Mouse (Mus musculus): ENCODE data around the gene Cacna1s. TPM values are rescaled to one million over a fixed set of nuclear protein-coding genes. Genes with fewer than 3 reads are reported as not detected.
A peak's percentile ranks its signal among the peaks of the same experiment; 100 is the strongest.

Gene Cacna1s
- total RNA-seq, 2 experiments from 2014 or later: 0.94 to 1.2 TPM

DNA sequence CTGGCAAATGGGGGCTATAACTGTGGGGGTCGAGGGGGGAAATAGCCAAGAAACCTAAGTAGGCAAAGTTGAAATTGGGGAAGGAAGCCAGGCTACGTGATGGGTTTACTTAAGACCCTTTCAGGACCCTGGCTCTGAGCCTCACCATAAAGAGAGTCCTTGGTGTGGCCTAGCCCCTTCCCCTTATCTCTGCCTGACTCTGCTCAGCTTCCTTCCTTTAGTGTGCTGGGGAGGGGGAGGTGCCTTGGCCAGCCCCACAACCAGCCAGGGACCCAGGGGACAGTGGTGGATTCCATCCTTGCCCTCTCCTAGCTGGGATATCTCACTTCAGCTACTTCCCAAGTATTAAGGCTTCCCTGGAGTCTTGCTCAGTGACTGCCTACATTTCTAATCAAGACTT is 82.0 kb downstream of the Cacna1s start:
- DNase-seq: no peak
- intact Hi-C loops (cut with DNase I): no loop called here

DNA sequence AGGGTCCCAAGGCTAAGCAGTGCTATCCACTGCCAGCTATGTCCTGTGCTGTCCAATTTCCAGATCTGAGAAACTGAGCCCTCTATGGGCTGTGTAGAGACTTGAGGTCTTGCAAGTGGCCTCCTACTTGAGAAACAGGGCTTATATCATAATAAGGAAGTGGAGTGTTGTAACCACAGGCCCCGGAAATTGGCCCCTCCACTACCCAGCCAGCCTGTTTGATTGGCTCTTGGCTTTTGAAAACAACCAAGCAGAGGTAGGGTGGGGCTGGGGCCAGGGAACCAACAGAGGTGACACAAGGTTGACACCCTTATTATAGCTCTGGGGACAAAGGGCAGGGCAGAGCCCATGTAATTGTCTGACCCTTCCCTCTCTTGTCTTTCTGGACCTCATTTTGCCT is 82.5 kb downstream of the Cacna1s start:
- intact Hi-C loops (cut with DNase I): no loop called here
- DNase-seq: peak in 1 of 2 experiments; percentile 42

DNA sequence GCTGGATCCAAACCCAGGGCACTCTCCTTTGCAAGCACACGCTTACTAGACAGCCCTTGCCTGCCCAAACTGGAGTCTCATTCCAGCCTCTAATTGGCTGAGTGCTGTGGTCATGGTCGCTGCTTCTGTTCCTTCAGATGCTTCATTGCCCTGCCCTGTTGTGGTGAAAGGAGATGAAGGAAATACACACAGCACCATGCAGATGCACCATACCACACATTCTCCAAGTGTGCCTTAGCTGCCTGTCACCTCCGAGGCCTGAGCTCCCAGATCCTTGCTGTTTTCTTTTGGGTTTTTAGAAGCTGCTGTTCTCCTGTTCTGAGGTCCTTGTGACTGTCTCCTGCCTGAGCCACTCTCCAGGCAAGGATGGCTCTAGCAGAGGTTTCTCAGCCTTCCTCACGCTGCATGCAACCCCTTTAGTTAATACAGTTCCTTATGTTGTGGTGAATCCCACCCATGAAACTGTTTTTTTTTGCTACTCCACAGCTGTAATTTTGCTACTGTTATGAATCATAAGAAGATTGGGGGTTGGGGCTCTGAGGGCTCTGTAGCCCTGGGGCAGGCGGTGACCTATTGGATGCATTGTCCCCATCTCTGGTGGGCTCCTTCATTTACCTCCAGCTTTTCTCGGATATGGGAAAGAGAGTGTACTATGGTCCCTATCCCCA is 83.4 kb downstream of the Cacna1s start:
- intact Hi-C loops (cut with DNase I): no loop called here
- no peak for DNase-seq

DNA sequence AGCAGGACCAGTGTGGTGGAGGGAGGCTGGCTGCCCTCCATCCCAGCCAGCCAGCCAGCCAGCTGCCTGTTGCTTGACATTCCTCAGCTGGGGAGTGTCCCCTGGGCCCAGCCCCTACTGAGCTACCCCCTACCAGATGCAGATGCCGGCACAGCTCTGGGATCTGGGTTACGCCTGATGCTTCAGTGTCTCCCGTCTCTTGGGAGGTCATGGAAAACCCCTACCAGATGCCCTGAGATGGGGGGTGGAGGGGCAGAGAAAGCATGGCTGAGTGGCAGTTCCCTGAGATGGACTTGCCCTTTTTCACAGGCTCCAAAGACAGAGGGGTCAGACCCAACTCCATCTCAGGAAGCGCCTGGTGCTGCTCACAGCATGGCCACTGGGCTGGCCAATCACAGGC is 84.0 kb downstream of the Cacna1s start:
- no peak for DNase-seq
- intact Hi-C loops (cut with DNase I): no loop called here

DNA sequence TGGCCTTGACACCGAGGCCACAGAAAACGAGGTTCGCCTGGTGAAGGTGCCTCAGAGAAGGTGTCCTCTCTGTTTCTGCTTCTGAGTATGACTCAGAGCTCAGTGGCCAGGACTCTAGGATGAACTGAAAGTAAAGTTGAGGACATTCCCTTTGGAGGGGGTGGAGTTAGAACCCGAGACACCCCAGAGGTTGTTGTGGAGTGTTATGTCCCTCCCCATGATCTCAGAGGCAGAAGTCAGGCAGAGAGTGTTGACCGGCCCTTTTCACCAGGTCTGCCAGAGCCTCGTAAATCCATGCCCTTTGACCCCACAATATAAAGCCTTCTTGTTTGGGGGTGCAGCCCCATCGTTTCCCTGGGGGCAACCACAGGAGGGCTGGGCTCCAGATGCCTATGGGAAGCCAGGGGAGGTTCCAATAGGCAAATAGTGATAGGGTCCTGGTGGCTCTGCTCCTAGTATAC is 84.6 kb downstream of the Cacna1s start:
- intact Hi-C loops (cut with DNase I): no loop called here
- DNase-seq: no peak

DNA sequence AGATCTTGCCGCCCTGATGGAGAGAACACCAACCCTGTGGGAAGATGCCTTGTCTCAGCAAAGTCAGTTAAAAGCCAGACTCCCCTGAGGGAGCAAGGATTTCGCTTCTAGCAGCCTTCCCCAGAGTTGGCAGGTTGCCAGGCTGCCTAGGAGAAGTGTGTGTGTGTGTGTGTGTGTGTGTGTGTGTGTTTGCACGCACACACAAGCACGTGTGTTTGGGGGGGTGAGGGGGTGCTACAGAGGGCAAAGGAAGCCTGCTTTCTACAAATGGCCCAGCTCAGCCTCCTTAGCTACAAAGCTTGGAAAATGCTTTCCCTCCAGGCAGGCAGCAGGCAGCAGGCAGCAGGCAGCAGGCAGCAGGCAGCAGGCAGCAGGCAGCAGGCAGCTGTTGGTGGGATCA is 85.0 kb downstream of the Cacna1s start:
- intact Hi-C loops (cut with DNase I): no loop called here
- peak; percentile 43 to 64 for DNase-seq

DNA sequence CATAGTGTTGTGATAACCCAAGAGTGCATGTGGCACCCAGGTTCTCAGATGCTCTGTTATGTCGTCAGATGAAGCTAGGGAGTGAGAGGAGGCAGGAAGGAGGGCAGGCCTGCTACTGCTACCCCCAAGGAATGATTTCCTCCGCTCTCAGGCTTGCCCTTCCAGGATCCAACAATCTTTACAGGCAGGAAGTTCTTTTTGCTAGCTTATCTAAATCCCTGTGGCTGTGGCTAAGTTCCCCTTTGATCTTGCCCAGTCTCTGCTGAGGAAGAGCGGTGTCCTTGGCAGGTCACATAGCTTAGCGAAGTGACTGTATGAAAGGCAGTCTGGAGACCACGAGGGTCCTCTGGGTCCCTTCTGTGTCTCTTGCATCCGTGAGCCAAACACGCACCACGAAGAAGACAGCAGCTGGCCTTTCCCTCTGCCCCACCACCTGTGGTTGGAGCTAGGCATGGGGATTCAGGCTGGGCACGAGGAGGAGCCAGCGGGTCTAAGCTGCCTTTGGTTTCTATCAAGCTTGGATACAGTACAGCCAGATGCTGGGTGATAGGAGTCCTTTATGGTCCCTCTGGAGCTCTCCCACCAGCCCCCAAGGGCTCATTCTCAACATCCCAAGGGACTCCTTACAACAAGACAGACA is 85.8 kb downstream of the Cacna1s start:
- intact Hi-C loops (cut with DNase I): no loop called here
- no peak for DNase-seq

DNA sequence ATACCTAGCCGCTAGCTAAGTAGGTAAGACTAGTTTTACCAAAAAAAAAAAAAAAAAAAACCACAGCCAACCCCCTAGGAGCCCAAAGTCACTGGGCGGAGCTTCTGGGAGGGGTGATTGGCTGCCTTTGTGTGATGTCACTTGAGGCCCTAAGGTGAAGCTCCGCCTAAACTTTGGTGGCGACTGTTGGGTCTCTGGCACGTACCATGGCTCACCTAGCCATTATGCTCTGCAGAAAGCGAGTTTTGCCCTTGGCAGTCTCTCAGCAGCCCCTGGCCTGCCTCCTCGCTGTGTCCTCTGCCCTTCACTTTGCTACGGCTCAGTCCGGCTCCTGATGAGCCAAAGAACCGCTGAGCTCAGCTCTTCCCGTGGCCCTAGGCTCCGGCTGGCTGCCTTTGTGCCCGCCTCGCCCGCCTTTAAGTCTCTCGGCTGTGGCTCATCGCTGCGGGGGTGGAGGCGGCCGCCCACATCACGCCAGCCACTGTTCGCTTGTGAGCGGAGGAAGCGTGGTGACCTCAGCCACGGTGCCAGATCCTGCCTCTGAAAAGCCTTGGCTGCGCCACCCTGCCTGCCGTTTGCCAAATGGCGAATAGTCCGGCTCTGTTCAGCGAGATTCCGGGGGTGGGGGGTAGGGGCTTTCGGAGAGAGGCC is 87.6 kb downstream of the Cacna1s start:
- DNase-seq: peak; percentile 64 to 69
- intact Hi-C loops (cut with DNase I): no loop called here

DNA sequence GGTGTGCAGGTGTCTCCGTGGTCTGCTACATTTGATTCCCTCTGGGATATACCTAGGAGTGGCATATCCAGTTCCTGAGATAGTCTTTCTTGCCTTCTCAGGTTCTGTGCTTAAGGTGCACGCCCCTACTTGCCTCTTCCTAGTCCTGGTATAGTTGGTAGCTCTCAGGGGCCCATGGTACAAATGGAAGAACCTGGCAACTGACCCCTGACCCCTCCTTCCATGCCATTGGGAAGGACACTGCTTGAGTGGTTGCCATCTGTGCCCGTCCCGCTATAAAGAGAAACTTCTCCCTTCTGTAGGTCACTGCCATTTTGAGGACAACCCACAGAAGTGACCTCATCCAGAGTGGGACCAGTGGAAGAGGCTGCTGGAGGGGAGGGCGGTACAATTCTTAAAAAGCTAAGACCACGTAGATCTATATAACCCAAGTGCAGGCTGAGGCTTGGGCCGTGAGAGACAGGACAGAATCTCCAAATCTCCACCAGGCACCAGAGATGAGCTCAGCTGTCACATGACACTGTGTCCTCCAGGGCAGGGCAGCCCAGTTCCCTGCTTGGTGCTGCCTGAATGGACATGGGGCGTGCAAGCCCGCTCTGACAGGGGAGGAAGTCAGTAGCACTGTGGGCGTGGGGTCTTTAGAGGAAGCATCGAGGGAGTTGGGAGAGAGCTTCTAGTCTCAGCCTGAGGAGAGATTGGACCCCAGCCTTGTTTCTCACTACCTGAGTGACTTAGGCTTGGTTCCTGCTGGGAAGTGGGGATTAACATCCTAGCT is 88.8 kb downstream of the Cacna1s start:
- intact Hi-C loops (cut with DNase I): no loop called here
- peak in 1 of 2 experiments; percentile 31 for DNase-seq

DNA sequence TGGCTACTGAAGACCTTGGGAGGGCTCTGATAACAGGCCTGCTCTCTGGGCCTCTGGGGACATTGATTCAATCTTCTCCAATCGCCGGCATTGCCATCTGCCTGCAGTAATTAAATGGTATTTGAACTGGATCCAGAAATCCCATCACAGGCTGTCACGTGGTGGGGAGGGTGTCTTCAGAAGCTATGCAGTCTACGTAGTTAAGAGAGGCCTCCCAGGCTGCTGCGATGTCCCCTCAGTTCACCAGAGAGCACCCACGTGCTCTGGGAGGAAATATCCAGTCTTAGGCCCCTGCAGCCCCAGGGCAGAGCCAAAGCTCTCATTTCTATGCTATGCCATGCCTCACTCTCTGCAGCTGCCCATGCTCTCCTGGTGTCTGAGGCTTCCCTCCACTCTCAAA is 89.8 kb downstream of the Cacna1s start:
- intact Hi-C loops (cut with DNase I): no loop called here
- no peak for DNase-seq

DNA sequence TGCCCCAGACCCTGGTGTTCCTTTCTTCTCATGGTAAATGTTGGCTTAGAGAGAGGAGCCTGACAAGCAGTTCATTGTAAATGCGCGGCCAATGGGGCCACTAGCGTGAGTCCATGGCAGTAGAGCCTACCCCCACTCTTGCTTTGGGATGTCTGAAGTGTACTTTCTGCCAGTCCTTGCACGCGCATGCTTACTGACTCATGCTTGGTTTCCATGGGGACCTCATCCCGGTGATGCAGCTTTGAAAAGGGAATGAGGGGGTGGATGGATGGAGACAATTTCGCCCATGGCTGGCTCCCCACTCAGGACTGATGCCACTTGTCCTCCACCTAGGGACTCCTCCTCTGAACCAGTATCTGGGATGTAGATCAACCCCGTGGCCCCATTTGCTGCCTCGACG is 91.0 kb downstream of the Cacna1s start:
- intact Hi-C loops (cut with DNase I): no loop called here
- no peak for DNase-seq

DNA sequence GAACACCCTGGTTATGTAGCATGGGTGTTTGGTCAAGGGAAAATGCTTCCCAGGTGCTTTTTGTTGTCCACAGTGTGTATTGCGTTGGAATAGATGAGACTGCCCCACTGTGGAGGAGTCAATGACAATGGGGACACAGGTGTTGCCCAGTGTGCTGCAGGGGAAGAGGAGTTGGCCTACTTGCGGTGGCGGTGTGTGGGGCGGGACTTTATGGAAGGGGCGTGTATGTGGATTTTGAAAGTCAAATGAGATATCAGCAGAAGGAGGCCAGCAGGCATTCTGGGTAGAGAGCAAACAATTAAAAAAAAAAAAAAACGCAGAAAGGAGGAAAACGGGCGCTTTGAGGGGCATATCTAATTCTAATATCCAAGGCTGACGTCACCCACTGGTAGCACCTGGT is 97.2 kb downstream of the Cacna1s start:
- intact Hi-C loops (cut with DNase I): no loop called here
- DNase-seq: no peak

DNA sequence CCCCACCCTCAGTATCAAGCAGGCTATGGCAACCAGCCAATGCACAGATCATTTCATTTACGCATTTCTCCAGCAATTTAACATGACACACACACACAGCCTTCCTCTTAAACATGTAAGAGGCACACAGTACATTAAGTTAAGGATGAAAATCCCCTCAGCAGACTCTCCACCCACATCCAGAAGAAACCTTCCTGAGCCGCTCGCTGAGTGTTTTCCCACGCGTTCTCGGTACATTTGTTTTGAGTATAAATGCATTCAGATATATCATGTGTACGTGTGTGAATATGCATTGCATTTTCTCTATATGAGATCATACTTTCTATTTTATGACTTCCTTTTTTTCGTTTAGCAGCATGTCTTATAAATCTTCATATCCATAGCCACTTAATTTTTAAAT is 98.8 kb downstream of the Cacna1s start:
- no peak for DNase-seq
- intact Hi-C loops (cut with DNase I): no loop called here

DNA sequence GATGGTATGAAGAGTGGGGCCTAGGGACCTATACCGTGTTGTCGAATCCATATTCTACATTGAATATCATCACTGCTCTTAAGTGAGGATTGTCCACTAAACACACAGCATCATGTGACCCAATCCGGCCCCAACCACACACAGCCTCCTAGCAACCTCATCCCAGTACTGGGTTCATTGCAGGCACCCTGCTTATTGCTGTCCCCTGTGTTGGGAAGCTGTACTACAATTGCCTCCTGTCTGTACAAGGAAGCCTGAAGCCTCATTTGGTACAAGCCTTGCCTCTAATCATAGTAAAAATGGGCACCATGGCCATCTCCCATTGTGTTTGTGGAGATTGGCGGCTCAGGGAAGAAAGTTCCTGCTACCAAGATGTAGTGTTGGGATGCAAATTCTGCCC is 103.8 kb downstream of the Cacna1s start:
- intact Hi-C loops (cut with DNase I): no loop called here
- DNase-seq: no peak

DNA sequence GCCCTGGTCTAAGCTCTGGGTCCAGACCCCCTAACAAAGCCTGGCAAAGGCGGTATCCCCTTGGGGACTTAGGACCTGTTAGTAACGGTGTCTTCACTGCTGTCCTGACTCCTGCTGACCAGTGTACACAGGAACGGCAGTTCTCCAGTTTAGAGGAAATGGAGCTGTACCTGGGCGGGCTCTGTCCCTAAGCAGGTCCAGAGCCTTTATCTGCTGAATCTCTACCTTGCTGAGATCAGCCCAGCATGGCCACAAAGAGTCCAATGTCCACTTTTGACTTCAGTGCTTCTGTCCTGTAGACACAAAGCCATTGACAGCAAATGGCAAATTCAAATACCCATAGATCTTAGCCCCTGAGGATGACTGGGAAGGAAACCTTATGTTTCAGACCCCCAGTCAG is 104.4 kb downstream of the Cacna1s start:
- DNase-seq: no peak
- intact Hi-C loops (cut with DNase I): no loop called here

DNA sequence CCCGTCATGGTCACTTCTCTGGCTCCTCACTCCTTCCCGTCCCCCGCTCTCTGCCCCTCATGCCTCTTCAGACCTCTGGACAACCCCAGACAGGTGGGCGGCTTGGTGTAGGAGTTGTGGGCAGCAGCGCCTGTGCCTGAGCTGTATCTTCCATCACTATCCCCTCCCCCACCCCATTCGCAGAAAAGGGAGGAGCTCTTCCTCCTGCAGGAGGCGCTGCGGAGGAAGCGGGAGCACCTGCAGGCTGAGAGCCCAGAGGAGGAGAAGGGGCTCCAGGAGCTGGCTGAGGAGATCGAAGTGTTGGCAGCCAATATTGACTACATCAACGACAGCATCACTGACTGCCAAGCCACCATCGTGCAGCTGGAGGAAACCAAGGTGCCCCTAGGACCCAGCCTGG is 107.3 kb downstream of the Cacna1s start:
- intact Hi-C loops (cut with DNase I): no loop called here

DNA sequence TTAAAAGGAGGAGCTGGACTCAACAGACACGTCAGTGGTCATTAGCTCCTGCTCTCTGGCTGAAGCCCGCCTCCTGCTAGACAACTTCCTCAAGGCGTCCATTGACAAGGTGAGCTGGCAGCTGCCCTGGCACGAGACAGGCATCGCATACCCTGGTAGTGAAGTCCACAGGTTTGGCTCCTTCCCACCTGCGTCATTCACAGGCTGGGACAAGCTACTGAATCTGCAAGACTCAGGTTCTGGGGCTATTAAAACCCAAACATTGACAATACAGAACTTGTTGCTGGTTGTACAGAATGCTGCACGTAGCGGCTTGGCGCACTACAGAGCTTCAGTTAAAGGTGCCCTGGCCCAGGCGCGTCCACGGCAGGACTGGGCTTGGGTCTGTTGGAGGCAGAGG is 107.7 kb downstream of the Cacna1s start:
- intact Hi-C loops (cut with DNase I): no loop called here
- no peak for DNase-seq

More for the DNA sequence above, 107.3 kb downstream of the Cacna1s start:
- no peak for DNase-seq

DNA sequence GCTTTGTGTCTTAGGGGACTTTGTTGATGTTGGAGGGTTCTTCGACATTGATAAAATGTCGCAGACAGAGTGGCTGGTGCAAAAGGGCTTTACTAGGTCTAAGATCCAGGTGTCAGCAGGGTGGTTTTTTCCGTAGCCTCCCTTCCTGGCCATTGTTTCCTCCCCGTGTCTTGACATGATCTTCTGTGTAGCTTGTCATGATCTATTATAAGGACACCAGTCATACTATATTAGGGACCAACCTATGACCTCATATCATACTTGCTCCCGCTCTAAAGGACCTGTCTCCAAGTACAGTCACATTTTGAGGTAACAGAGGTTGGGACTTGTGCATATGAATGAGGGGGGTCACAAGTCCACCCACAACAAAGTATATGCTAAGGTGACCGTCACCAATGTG is 108.4 kb downstream of the Cacna1s start:
- intact Hi-C loops (cut with DNase I): no loop called here
- DNase-seq: no peak

DNA sequence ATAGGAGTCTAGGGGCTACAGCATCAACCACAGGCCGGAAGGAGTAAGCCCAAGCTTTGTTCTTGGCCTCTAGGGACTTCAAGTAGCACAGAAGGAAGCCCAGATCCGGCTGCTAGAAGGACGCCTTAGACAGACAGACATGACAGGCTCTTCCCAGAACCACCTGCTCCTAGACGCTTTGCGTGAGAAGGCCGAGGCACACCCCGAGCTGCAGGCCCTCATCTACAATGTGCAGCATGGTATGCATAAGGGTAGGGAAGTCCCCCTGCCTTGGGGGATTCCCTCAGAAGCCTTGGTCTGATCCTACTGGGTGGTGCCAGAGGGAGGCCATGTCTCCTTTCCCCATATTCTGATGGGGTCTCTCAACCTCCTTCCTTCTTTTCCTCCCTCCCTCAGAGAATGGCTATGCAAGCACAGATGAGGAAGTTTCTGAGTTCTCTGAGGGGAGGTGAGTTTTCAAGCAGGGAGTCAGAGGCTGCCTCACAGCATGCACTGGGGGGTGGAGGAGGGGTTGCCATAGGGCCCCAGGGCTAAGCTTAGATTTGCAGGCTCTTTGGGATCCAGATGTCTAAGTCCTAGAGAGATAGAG is 108.9 kb downstream of the Cacna1s start:
- DNase-seq: no peak
- intact Hi-C loops (cut with DNase I): no loop called here

DNA sequence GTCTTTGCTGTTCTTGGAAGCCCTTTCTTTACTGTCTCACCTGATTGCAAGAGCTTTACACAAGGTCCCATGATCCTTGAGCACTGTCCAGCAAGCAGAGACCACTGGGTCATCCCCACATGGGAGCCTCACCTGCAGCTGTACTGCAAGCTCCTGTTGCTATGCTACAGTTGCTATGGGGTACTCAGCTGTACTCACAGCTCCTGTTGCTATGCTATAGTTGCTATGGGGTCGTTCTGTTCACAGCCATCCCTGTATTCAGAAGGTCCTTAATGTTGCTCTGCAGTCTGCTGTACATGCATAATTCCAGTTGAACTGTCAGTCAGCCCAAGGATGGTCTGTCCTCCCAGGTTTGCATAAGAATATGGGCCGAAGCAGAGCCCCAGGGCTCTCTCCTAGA is 112.9 kb downstream of the Cacna1s start:
- DNase-seq: no peak
- intact Hi-C loops (cut with DNase I): no loop called here

DNA sequence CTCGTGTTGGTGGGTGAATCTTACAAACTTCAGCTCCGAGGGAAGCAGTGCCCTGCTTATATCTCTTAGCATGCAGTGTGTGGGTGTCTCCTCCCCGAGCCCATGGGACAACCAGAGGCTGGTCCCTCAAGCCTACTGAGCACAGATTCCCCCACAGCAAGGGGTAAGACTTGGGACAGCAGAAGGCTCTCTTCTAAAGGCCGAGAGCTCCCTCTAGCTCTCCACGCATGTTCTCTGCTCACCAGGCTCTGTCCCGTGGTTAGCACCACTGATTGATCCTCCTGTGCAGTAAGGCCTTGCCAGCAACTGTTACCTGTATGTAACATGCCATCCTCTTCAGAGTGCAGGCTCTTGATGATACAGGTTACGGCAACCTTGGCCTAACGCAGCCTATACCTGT is 115.1 kb downstream of the Cacna1s start:
- intact Hi-C loops (cut with DNase I): loop anchor here (2.0 kb wide), 2 partner anchors 51 to 107 kb away; no protein-coding TSS in a partner anchor
- DNase-seq: peak; percentile 52 to 58
